Mouse (Mus musculus): ENCODE results near the gene Rab39b. TPM values are rescaled to one million over a fixed set of nuclear protein-coding genes. Genes with fewer than 3 reads are reported as not detected.

Gene Rab39b
- 3.9 and 4.8 TPM in 2 replicates for polyA plus RNA-seq (2014; fragmentation: Nextera tagmentation; extraction: Ambion mirVana)

DNA sequence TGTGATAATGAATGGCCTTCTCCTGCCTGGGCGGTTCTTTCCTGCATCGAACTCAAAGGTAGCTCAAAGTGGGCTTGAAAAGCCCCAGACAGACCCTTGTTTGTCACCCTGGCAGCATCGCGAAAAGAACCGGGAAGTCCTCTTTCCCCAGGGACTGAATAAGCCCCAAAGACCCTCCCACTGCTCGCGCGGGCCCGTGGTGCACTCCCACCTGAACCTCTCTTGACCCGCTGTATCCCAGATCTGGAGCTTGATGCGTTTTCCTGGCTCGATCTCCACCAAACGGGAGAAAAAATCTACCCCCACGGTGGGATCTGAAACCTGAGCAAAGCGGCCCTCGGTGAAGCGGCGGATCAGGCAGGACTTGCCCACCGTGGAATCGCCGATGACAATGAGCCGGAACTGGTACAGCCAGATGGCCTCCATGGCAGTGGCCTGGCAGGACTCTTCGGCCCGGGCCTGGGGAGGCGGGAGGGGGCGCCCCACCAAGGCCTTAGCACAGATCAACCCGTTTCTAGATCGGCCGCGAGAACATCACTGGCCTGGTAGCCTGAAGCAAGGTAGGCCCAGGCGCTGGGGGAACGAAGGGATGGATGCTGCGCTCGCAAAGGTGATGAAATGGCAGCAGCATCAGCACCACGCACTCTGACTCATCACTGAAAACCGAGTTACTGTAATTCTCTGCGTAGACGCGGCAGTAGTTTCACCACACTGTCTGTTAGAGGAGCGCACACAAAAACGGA lies at the start of gene Rab39b:
Gene Rab39b, minus strand, starts transcription at position 650 of the 743 bp plus-strand sequence.
- H3K27ac ChIP-seq (replicated peaks; ENCODE audit: low read depth, low read length): no peak within 1 kb of the TSS
- H3K27me3 ChIP-seq (ENCODE audit: control insufficient read depth, insufficient read depth, low read length): no peaks in the 10 kb centered on the region
- no peaks in the 10 kb centered on the region for H3K36me3 ChIP-seq (ENCODE audit: control insufficient read depth, insufficient read depth, low read length)
- ATAC-seq (ENCODE audit: insufficient number of reproducible peaks, low FRiP score, low TSS enrichment, low read depth): peak; percentile 73; the same call in 1 of the 2 replicates
- H3K4me1 ChIP-seq (ENCODE audit: control insufficient read depth, insufficient read depth, low read length): no peaks in the 10 kb centered on the region
- DNase-seq (ENCODE audit: low spot score): peak; percentile 54
- peak within 1 kb of the TSS; percentile 47 for H3K4me3 ChIP-seq (ENCODE audit: low read depth, low read length)
- peak within 1 kb of the TSS; percentile 40 for H3K4me2 ChIP-seq (ENCODE audit: low read depth, severe bottlenecking)
- peak within 1 kb of the TSS; percentile 58 for H3K9ac ChIP-seq (ENCODE audit: low read length)
- no peaks in the 10 kb centered on the region for H3K9me3 ChIP-seq (ENCODE audit: control insufficient read depth, low read length)
- WGBS: 12% methylated on average over 41 of the region's 41 CpGs

DNA sequence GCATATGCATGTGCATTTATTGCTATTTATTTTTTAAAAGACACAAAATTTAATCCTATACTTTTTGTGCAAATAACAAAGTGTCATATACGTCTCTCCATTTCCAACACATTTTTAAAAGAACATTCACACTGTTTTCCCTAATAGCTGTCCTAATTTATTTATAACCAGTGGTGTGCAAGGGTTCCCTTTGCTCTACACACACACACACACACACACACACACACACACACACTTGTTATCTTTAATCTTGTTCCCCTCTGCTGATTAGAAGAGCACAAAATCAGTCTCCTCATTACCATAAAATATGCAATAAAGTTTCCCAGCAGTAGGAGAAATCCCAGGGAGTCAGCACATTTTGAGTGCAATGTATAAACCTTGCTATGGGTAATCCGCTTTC lies 508 bp upstream of the Rab39b start:
- Histone ChIP-seq H3K4me2 (ENCODE audit: low read depth, severe bottlenecking) (no peak overlapping the region), H3K9me3 (ENCODE audit: control insufficient read depth, low read length) (no peaks in the 10 kb centered on the region), H3K4me1 (ENCODE audit: control insufficient read depth, insufficient read depth, low read length) (no peaks in the 10 kb centered on the region), H3K4me3 (ENCODE audit: low read depth, low read length) (no peak overlapping the region), H3K27me3 (ENCODE audit: control insufficient read depth, insufficient read depth, low read length) (no peaks in the 10 kb centered on the region), H3K27ac (replicated peaks; ENCODE audit: low read depth, low read length) (no peak overlapping the region), H3K36me3 (ENCODE audit: control insufficient read depth, insufficient read depth, low read length) (no peaks in the 10 kb centered on the region), H3K9ac (ENCODE audit: low read length) (no peak overlapping the region)
- 91% methylated on average over 2 of the region's 2 CpGs for WGBS
- DNase-seq (ENCODE audit: low spot score) (no peak), ATAC-seq (ENCODE audit: insufficient number of reproducible peaks, low FRiP score, low TSS enrichment, low read depth) (no peak)

Other genes with a start within 250 kb of the Rab39b start
- gene Fundc2, start 195.8 kb downstream of the Rab39b start, polyA plus RNA-seq (2014; fragmentation: Nextera tagmentation; extraction: Ambion mirVana): 46.9 and 54.6 TPM in 2 replicates
- 1.2 and 1.6 TPM in 2 replicates for gene F8, start 195.6 kb downstream of the Rab39b start, polyA plus RNA-seq (2014; fragmentation: Nextera tagmentation; extraction: Ambion mirVana)
- gene Cmc4, start 161.6 kb downstream of the Rab39b start, polyA plus RNA-seq (2014; fragmentation: Nextera tagmentation; extraction: Ambion mirVana): 16.3 and 17.0 TPM in 2 replicates
- 10.2 and 12.3 TPM in 2 replicates for gene Mtcp1, start 161.6 kb downstream of the Rab39b start, polyA plus RNA-seq (2014; fragmentation: Nextera tagmentation; extraction: Ambion mirVana)
- gene Brcc3, start 161.6 kb downstream of the Rab39b start, polyA plus RNA-seq (2014; fragmentation: Nextera tagmentation; extraction: Ambion mirVana): 72.7 and 74.8 TPM in 2 replicates
- gene Vbp1, start 63.9 kb downstream of the Rab39b start, polyA plus RNA-seq (2014; fragmentation: Nextera tagmentation; extraction: Ambion mirVana): 163 and 169 TPM in 2 replicates